Mouse (Mus musculus) thymus, postnatal 36 days (tissue): ENCODE measurements around the gene Olfr1564.
"Not testable (repeated sequence)": the region's sequence is repeated elsewhere in the genome, so short reads cannot be mapped to it uniquely, and the experiment has no call there.

Experiments
- DNase-seq, 2 experiments: peaks; one replicate each; pipeline ENCODE4 v3.0.0; 2022; ENCODE audit warnings: mixed read lengths in 2 of 2

The Olfr1564 gene

DNA sequence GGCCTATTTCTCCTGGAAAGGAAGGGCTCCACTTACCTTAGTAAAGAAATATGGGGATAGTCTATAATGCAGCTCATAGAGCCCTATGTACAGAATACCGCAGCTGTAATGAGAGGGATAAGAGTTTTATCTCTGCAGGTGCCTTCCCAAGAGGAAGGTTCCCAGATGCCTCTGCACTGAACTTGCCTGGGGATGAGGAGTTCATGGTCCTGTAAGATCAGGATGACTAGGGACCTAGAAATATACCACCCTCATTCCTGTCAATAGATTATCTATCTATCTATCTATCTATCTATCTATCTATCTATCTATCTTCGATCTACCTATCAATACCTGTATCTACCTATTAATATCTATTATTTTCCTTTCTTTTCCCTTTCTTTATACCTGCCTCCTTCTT, at the start of gene Olfr1564:
Gene Olfr1564 (minus strand): TSS at position 101 of the 400 bp plus-strand sequence.
- no peak for DNase-seq

- no peak for DNase-seq
Measured at GRCm38 (mm10) chr17:33268907-33269306, 47.4 kb upstream of the Olfr1564 start.

- no peak for DNase-seq
Measured at GRCm38 (mm10) chr17:33264376-33264775, 42.9 kb upstream of the Olfr1564 start, which contains the start of gene Olfr63. Gene Olfr63, plus strand, starts transcription at chr17:33264676.

DNA sequence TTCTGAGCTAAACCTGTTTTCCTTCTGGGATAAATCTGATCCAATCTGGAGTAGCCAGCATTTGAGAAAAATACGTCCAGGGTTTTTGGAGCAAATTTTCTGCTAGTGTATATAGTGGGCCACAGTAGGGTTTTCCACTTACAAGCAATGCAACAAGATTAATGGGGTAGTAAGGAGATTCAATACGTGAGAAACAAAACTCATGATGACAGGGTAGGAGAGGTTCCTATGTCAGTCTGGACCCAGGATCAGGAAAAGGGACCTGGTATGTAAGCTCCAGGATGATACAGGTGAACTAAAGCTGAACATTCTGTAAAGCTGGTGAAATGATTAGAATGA, 33.8 kb upstream of the Olfr1564 start:
- not testable (repeated sequence) for DNase-seq

DNA sequence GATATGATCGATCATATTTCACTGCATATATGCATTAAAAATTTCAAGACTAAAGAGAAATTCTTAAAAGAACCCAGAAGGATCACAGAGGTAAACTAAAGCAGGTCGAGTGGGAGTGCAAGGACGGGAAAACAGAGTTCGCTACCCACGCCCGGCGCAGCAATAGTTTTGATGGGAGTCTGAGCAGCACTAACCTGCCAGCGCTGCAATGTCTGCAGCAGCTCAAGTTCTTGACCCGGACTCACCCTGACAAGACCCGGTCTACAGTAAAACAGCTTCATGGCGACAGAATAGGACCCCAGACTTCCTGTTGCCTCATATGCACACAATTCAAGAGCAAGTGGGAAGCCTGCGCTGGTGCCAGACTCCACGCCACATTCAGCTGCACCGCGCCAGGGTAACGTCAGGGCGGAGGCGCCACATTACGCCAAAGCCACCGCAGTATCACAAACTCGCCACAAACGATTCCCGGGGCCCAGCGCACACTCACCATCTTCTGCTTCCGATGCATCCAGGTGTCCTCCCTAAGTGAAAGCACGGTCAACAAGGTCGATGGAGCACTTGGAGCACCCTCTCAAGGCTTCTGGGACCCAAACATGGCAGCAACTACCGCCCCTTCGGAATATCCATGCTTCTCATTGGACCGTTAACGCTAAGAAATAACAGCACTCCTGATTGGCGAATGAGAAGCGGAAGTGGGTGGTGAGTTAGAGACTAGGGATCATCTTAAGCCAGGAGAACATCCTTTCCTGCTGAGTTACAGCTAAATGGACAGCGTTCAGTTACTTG, 33.2 kb upstream of the Olfr1564 start, which contains the start of gene Zfp955a:
Gene Zfp955a (minus strand): TSS at position 616 of the 789 bp plus-strand sequence.
- not testable (repeated sequence) for DNase-seq

DNA sequence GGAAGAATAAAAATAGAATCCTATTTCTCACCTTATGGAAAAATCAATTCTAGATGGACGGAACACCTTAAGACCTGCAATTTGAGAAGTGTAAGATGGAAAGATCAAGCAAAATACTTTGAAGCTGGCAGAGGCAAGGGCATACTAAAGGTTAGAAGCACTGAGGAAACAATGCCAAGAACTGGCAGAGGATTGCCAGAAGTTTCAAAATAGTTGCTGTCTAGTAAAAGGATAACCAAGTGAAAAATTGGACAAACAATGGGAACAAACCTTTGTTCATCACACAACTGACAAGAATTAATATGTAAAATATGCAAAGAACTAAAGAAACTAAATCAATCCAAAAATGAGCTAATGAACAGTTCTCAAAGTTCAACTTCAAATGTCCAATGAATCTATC, 15.2 kb upstream of the Olfr1564 start:
- not testable (repeated sequence) for DNase-seq

DNA sequence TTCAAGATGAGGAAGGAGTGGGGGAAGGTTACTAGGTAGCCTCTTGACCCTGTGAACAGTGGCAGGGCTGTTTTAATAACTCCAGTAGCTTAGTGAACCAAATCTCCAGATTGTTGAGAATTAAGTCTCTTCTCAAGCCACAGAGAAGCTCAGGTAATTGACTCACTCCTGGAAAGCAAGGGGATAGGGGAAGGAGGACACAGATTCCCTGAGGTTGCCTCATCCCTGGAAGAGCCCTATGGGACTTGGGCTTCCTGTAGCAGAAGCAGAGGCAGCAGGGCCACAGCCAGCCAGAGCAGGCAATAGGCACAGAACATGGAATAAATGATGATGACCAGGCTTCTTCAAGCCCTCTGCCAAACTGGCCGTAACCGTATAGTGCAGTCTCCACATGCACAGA, 30.5 kb downstream of the Olfr1564 start, which contains the start of gene Olfr239:
Gene Olfr239 (plus strand): TSS at position 301 of the 400 bp plus-strand sequence.
- not testable (repeated sequence) for DNase-seq

DNA sequence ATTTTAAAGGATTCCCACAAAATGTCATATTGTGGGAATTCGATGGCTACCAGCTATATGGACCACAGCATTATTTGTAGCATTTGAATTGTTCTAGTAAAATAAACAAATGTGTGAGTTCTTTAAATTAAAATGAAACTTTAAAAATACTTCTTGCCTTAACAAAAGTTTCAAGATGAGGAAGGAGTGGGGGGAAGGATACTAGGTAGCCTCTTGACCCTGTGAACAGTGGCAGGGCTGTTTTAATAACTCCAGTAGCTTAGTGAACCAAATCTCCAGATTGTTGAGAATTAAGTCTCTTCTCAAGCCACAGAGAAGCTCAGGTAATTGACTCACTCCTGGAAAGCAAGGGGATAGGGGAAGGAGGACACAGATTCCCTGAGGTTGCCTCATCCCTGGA, 53.3 kb downstream of the Olfr1564 start, which contains the start of gene Olfr55:
Gene Olfr55 (plus strand): TSS at position 301 of the 400 bp plus-strand sequence.
- DNase-seq = not testable (repeated sequence)
